In genomic region chr15:93084967-93085617, GRCm38 (mm10) we compare ENCODE assay signal across 12 mouse cellular contexts.
DNase-seq lines count a peak whose midpoint lies in the region; ATAC-seq and TF ChIP-seq lines count a peak whose summit lies in the region.
"Had no signal": no experiment of that assay in that cellular context is flagged by ENCODE, and none has a peak within 500 bp of the region (broad histone marks: within the 10 kb centered on the region; RNA-seq: fewer than 3 reads in every experiment).

No protein-coding gene starts in this region.

- H3K27ac ChIP-seq in forebrain, embryonic 10.5 days = peak overlapping the region; percentile 40; the same call in 1 of the 2 replicates
- no peak overlapping the region for H3K27ac ChIP-seq in forebrain, embryonic 11.5 days (ENCODE audit: low read depth, low read length)
- no peak overlapping the region for H3K27ac ChIP-seq in embryonic facial prominence, embryonic 15.5 days (replicated peaks)
- 0 out of 2 replicates have a peak overlapping the region, but pooled peaks have one; percentile 24 for H3K27ac ChIP-seq in olfactory bulb, adult 2 months (ENCODE audit: insufficient read depth, low read depth, low read length)
- H3K27ac ChIP-seq: liver, embryonic 15.5 days had no signal

- H3K4me3 ChIP-seq in forebrain, embryonic 10.5 days = no peak overlapping the region
- no peak overlapping the region for H3K4me3 ChIP-seq in forebrain, embryonic 11.5 days (ENCODE audit: low read depth, low read length)
- no peak overlapping the region for H3K4me3 ChIP-seq in embryonic facial prominence, embryonic 15.5 days (replicated peaks)
- no peak overlapping the region for H3K4me3 ChIP-seq in olfactory bulb, adult 2 months (ENCODE audit: insufficient read depth, low read depth, low read length)
- H3K4me3 ChIP-seq: liver, embryonic 15.5 days had no signal

- no peak for ATAC-seq in forebrain, embryonic 11.5 days (replicated peaks; ENCODE audit: low FRiP score)
- 0 out of 2 replicates have a peak, but pooled peaks have one; percentile 24 for ATAC-seq in embryonic facial prominence, embryonic 15.5 days (ENCODE audit: insufficient number of reproducible peaks, low FRiP score, low TSS enrichment, low read depth)
- no peak for ATAC-seq in erythroblast, adult 5-6 weeks (replicated peaks; ENCODE audit: low FRiP score, poor library complexity, severe bottlenecking)
- ATAC-seq: inflammation-experienced regulatory T-cells, adult 6 months had no signal

- no peak for DNase-seq in forebrain, embryonic 10.5 days (ENCODE audit: extremely low spot score, low spot score)
- DNase-seq in forebrain, embryonic 11.5 days (ENCODE audit: low spot score) = no peak
- DNase-seq in layer of hippocampus, postnatal 25 days (ENCODE audit: extremely low spot score in 1 of 2, low spot score in 1 of 2) = peak; percentile 5 to 13
- no peak for DNase-seq in kidney, adult 18-20 months
- no peak for DNase-seq in kidney, postnatal 10 days
- DNase-seq: B cell, adult 2 months; cerebellum, adult 11-12 months had no signal

- no peaks in the 10 kb centered on the region for H3K27me3 ChIP-seq in forebrain, embryonic 10.5 days (ENCODE audit: poor library complexity, severe bottlenecking)
- H3K27me3 ChIP-seq in forebrain, embryonic 11.5 days (ENCODE audit: control insufficient read depth, insufficient read depth, low read length) = no peaks in the 10 kb centered on the region
- H3K27me3 ChIP-seq in embryonic facial prominence, embryonic 15.5 days = 0 out of 2 replicates have a peak, but pooled peaks cover 4% of the 10 kb centered on the region
- H3K27me3 ChIP-seq: liver, embryonic 15.5 days had no signal

- no peaks in the 10 kb centered on the region for H3K36me3 ChIP-seq in forebrain, embryonic 10.5 days (replicated peaks)
- H3K36me3 ChIP-seq in forebrain, embryonic 11.5 days (ENCODE audit: control insufficient read depth, insufficient read depth, low read length) = no peaks in the 10 kb centered on the region
- no peaks in the 10 kb centered on the region for H3K36me3 ChIP-seq in embryonic facial prominence, embryonic 15.5 days
- H3K36me3 ChIP-seq: liver, embryonic 15.5 days had no signal

- H3K4me2 ChIP-seq in forebrain, embryonic 11.5 days (ENCODE audit: low read depth, low read length, severe bottlenecking) = no peak overlapping the region
- no peak overlapping the region for H3K4me2 ChIP-seq in embryonic facial prominence, embryonic 15.5 days (replicated peaks)
- H3K4me2 ChIP-seq: liver, embryonic 15.5 days had no signal

- 50% methylated on average over 14 of the region's 14 CpGs for WGBS in forebrain, embryonic 10.5 days
- WGBS in forebrain, embryonic 11.5 days = 46% methylated on average over 14 of the region's 14 CpGs
- WGBS in embryonic facial prominence, embryonic 15.5 days = 33% methylated on average over 14 of the region's 14 CpGs
- WGBS in olfactory bulb, adult 2 months = 37% methylated on average over 14 of the region's 14 CpGs

- no peaks in the 10 kb centered on the region for H3K9me3 ChIP-seq in forebrain, embryonic 10.5 days
- H3K9me3 ChIP-seq in forebrain, embryonic 11.5 days (ENCODE audit: control insufficient read depth, low read length) = no peaks in the 10 kb centered on the region
- H3K9me3 ChIP-seq in embryonic facial prominence, embryonic 15.5 days (replicated peaks) = no peaks in the 10 kb centered on the region
- H3K9me3 ChIP-seq: liver, embryonic 15.5 days had no signal

- no peak; the same call in 1 of the 2 replicates for TF ChIP-seq CTCF in olfactory bulb, adult 2 months (IDR thresholded peaks at IDR 0.05; ENCODE audit: insufficient read depth, low read depth, low read length)

- no peak for TF ChIP-seq POLR2A in olfactory bulb, adult 2 months (IDR thresholded peaks at IDR 0.05; ENCODE audit: insufficient read depth, low read depth, low read length)

- no peak overlapping the region for H3K9ac ChIP-seq in forebrain, embryonic 11.5 days (ENCODE audit: low read length)
- no peak overlapping the region for H3K9ac ChIP-seq in embryonic facial prominence, embryonic 15.5 days
- H3K9ac ChIP-seq: liver, embryonic 15.5 days had no signal

- peaks cover 6% of the 10 kb centered on the region for H3K4me1 ChIP-seq in forebrain, embryonic 10.5 days
- H3K4me1 ChIP-seq in forebrain, embryonic 11.5 days (replicated peaks; ENCODE audit: control insufficient read depth, insufficient read depth, low read length) = no peaks in the 10 kb centered on the region
- peaks cover 4% of the 10 kb centered on the region; the same call in 1 of the 2 replicates for H3K4me1 ChIP-seq in embryonic facial prominence, embryonic 15.5 days
- H3K4me1 ChIP-seq in olfactory bulb, adult 2 months (ENCODE audit: control insufficient read depth, insufficient read depth, low read length) = peaks cover 5% of the 10 kb centered on the region
- H3K4me1 ChIP-seq: liver, embryonic 15.5 days had no signal

Comparison
In these comparisons a context has a peak if more than half of its experiments do, and no peak if none do; other contexts are left out.
1. H3K27ac ChIP-seq: peak in forebrain, embryonic 10.5 days (single experiment) and olfactory bulb, adult 2 months (single experiment); none in forebrain, embryonic 11.5 days (single experiment) and embryonic facial prominence, embryonic 15.5 days (single experiment).
2. DNase-seq: peak in layer of hippocampus, postnatal 25 days (2 of 2); none in forebrain, embryonic 10.5 days (single experiment), forebrain, embryonic 11.5 days (single experiment), kidney, adult 18-20 months (single experiment) and kidney, postnatal 10 days (single experiment).